Mouse (Mus musculus): ENCODE data around the gene Mif.

DNA sequence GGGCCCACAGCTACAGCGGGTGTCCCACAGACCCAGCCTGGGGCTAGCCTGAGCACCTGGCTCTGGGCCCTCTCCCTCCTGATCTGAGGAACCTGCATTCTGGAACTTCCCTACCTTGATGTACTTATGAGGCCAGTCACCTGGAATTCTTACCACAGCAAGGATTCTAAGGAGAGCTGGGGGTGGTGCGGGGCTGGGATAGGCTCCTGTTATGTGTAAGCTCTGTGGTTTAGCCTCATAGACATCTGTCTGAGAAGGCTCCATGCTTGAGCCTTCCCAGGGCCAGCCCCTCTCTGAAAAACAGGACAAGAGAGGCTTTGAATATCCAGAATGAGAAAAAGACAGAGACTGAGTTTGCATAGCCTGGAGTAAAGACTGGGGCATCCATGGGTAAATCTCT, 37.6 kb downstream of the Mif start, which contains the start of gene Gstt4:
- TF ChIP-seq POLR2A (IDR thresholded peaks at IDR 0.05; ENCODE audit: extremely low read depth, insufficient read depth, low read length) (no peak), CTCF (IDR thresholded peaks at IDR 0.05; ENCODE audit: low read depth, low read length) (no peak)

Data from liver, adult 2 months (tissue).